Mouse (Mus musculus) hindbrain, embryonic 16.5 days (tissue): ENCODE results near the gene Acy3. TPM values are rescaled to one million over a fixed set of nuclear protein-coding genes. Genes with fewer than 3 reads are reported as not detected.

Experiments
- polyA plus RNA-seq: library from polyadenylated mRNA; unstranded; fragments of >200 nt; fragmentation: Nextera tagmentation; extraction: Ambion mirVana; gene quantifications from 2 replicates; pipeline ENCODE4 v1.2.1, GENCODE M21; 2015

The Acy3 gene
- polyA plus RNA-seq, 1 experiment from 2014 or later: 3.1 TPM

Other genes with a start within 250 kb of the Acy3 start
- gene Kmt5b, start 219.1 kb upstream of the Acy3 start, polyA plus RNA-seq: 32.4 and 41.3 TPM in 2 replicates
- gene Chka, start 134.8 kb upstream of the Acy3 start, polyA plus RNA-seq: 56.1 and 56.3 TPM in 2 replicates
- gene Tcirg1, start 79.4 kb upstream of the Acy3 start, polyA plus RNA-seq: 18.9 and 21.2 TPM in 2 replicates
- gene Ndufs8, start 73.8 kb upstream of the Acy3 start, polyA plus RNA-seq: 307 and 320 TPM in 2 replicates
- 2.2 and 3.1 TPM in 2 replicates for gene Aldh3b1, start 56.8 kb upstream of the Acy3 start, polyA plus RNA-seq
- 12.4 and 14.1 TPM in 2 replicates for gene Unc93b1, start 51.4 kb upstream of the Acy3 start, polyA plus RNA-seq
- gene Aldh3b3, start 27.9 kb upstream of the Acy3 start, polyA plus RNA-seq: not detected in 2 replicates
- gene Aldh3b2, start 14.2 kb upstream of the Acy3 start, polyA plus RNA-seq: 0.44 and 0.66 TPM in 2 replicates
- gene Tbx10, start 6.2 kb downstream of the Acy3 start, polyA plus RNA-seq: 0.67 and 0.89 TPM in 2 replicates
- 22.6 and 25.5 TPM in 2 replicates for gene Nudt8, start 14.0 kb downstream of the Acy3 start, polyA plus RNA-seq
- gene Gm49405, start 14.1 kb downstream of the Acy3 start, polyA plus RNA-seq: 3.5 and 4.3 TPM in 2 replicates
- gene Doc2g, start 16.7 kb downstream of the Acy3 start, polyA plus RNA-seq: 4.9 and 6.6 TPM in 2 replicates
- 265 and 277 TPM in 2 replicates for gene Ndufv1, start 26.2 kb downstream of the Acy3 start, polyA plus RNA-seq
- gene Gstp1, start 51.4 kb downstream of the Acy3 start, polyA plus RNA-seq: 569 and 604 TPM in 2 replicates
- 2.5 and 2.6 TPM in 2 replicates for gene Gstp2, start 59.5 kb downstream of the Acy3 start, polyA plus RNA-seq
- gene Gstp3, start 73.0 kb downstream of the Acy3 start, polyA plus RNA-seq: 0.26 TPM in 1 of 2 replicates, not detected in the other
- gene Cabp2, start 95.0 kb downstream of the Acy3 start, polyA plus RNA-seq: not detected in 2 replicates
- gene Cdk2ap2, start 110.6 kb downstream of the Acy3 start, polyA plus RNA-seq: 85.4 and 86.4 TPM in 2 replicates
- gene Pitpnm1, start 113.4 kb downstream of the Acy3 start, polyA plus RNA-seq: 87.3 and 91.9 TPM in 2 replicates
- gene Aip, start 139.3 kb downstream of the Acy3 start, polyA plus RNA-seq: 109 and 113 TPM in 2 replicates
- not detected in 2 replicates for gene Gpr152, start 153.2 kb downstream of the Acy3 start, polyA plus RNA-seq
- 0.24 and 0.29 TPM in 2 replicates for gene Cabp4, start 157.5 kb downstream of the Acy3 start, polyA plus RNA-seq
- 116 and 122 TPM in 2 replicates for gene Coro1b, start 162.0 kb downstream of the Acy3 start, polyA plus RNA-seq
- 0.41 and 0.63 TPM in 2 replicates for gene Ptprcap, start 167.0 kb downstream of the Acy3 start, polyA plus RNA-seq
- 54.1 and 57.0 TPM in 2 replicates for gene Rps6kb2, start 176.8 kb downstream of the Acy3 start, polyA plus RNA-seq
- 6.5 and 7.9 TPM in 2 replicates for gene Carns1, start 188.9 kb downstream of the Acy3 start, polyA plus RNA-seq
- gene Tbc1d10c, start 204.7 kb downstream of the Acy3 start, polyA plus RNA-seq: 0.54 and 1.1 TPM in 2 replicates
- 604 and 614 TPM in 2 replicates for gene Ppp1ca, start 205.5 kb downstream of the Acy3 start, polyA plus RNA-seq
- gene Rad9a, start 215.1 kb downstream of the Acy3 start, polyA plus RNA-seq: 25.0 and 26.5 TPM in 2 replicates
- gene Clcf1, start 227.7 kb downstream of the Acy3 start, polyA plus RNA-seq: 1.0 and 1.1 TPM in 2 replicates
- not detected in 2 replicates for gene AC109138.7, start 227.8 kb downstream of the Acy3 start, polyA plus RNA-seq
- 21.3 and 24.0 TPM in 2 replicates for gene Pold4, start 245.3 kb downstream of the Acy3 start, polyA plus RNA-seq